Mouse (Mus musculus) 3T3-L1 (cell line): ENCODE measurements around the gene Yars.

Source experiments
- DNase-seq: peaks from one replicate; pipeline ENCODE4 v3.0.0-alpha.2; 2015; ENCODE audit warnings: low read depth, low spot score

Yars gene

GRCm38 (mm10) chr4:129189542-129190519, at the start of gene Yars, which contains the start of gene S100pbp:
Gene Yars (plus strand): TSS chr4:129189760.
Gene S100pbp (minus strand): TSS chr4:129189727.
- DNase-seq = peak; percentile 98

GRCm38 (mm10) chr4:129140808-129141207, 48.8 kb upstream of the Yars start:
- DNase-seq = no peak

- DNase-seq = no peak
Measured at GRCm38 (mm10) chr4:129141560-129142438, 47.8 kb upstream of the Yars start.

GRCm38 (mm10) chr4:129142439-129143045, 47.0 kb upstream of the Yars start:
- DNase-seq = no peak

GRCm38 (mm10) chr4:129143509-129143908, 46.1 kb upstream of the Yars start:
- no peak for DNase-seq

GRCm38 (mm10) chr4:129144401-129145367, 44.9 kb upstream of the Yars start:
- DNase-seq = peak; percentile 55

- DNase-seq = no peak
Measured at GRCm38 (mm10) chr4:129145411-129145810, 44.1 kb upstream of the Yars start.

GRCm38 (mm10) chr4:129145943-129146342, 43.6 kb upstream of the Yars start:
- DNase-seq = no peak

GRCm38 (mm10) chr4:129146392-129146791, 43.2 kb upstream of the Yars start:
- no peak for DNase-seq

GRCm38 (mm10) chr4:129147552-129148103, 41.9 kb upstream of the Yars start:
- no peak for DNase-seq

GRCm38 (mm10) chr4:129149321-129149720, 40.2 kb upstream of the Yars start:
- DNase-seq = no peak

- no peak for DNase-seq
Measured at GRCm38 (mm10) chr4:129151276-129151811, 38.2 kb upstream of the Yars start.

- DNase-seq = no peak
Measured at GRCm38 (mm10) chr4:129157541-129157940, 32.0 kb upstream of the Yars start.

- no peak for DNase-seq
Measured at GRCm38 (mm10) chr4:129158549-129158948, 31.0 kb upstream of the Yars start.

- no peak for DNase-seq
Measured at GRCm38 (mm10) chr4:129161076-129161475, 28.5 kb upstream of the Yars start.

- no peak for DNase-seq
Measured at GRCm38 (mm10) chr4:129161581-129162255, 27.8 kb upstream of the Yars start.

GRCm38 (mm10) chr4:129172529-129172928, 17.0 kb upstream of the Yars start:
- DNase-seq = peak; percentile 19

- DNase-seq = no peak
Measured at GRCm38 (mm10) chr4:129179560-129179959, 10.0 kb upstream of the Yars start.

- no peak for DNase-seq
Measured at GRCm38 (mm10) chr4:129188041-129188659, 1.4 kb upstream of the Yars start.
